Mouse (Mus musculus): ENCODE results near the gene Spata20.

Gene Spata20

DNA sequence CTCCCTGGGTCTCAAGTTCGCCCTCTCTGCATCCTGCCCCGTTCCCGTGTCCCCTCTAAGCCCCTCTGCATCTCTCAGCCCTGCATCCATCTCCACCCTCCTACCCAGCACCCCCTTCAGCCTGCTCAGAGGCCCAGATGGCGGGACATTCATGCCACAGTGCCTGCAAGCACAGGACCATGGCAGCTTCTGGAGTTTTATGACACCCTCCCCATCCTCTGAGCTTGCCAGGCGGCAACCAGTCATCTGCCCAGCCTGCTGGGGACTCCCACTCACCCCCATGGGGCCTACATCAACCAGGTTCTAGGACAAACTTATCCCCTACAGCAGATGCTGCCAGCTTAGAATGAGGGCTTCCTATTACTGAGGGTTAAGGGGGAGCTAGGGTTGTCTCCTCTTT is 31.2 kb downstream of the Spata20 start:
- H3K4me1 ChIP-seq (replicated peaks; ENCODE audit: low read depth, low read length), result peaks cover 26% of the 10 kb centered on the region
- no peaks in the 10 kb centered on the region for H3K36me3 ChIP-seq (ENCODE audit: insufficient read depth, low read length)
- no peak overlapping the region for H3K4me3 ChIP-seq (replicated peaks; ENCODE audit: low read length)
- peaks cover 55% of the 10 kb centered on the region for H3K27me3 ChIP-seq (ENCODE audit: insufficient read depth, low read length)
- H3K9me3 ChIP-seq (ENCODE audit: low read length), result no peaks in the 10 kb centered on the region
- TF ChIP-seq CTCF (conservative IDR thresholded peaks at IDR 0.05; ENCODE audit: low read length) (no peak), POU5F1 (IDR thresholded peaks at IDR 0.05; ENCODE audit: borderline replicate concordance, low read length) (no peak), NANOG (IDR thresholded peaks at IDR 0.05; ENCODE audit: borderline replicate concordance, low read length) (no peak)

DNA sequence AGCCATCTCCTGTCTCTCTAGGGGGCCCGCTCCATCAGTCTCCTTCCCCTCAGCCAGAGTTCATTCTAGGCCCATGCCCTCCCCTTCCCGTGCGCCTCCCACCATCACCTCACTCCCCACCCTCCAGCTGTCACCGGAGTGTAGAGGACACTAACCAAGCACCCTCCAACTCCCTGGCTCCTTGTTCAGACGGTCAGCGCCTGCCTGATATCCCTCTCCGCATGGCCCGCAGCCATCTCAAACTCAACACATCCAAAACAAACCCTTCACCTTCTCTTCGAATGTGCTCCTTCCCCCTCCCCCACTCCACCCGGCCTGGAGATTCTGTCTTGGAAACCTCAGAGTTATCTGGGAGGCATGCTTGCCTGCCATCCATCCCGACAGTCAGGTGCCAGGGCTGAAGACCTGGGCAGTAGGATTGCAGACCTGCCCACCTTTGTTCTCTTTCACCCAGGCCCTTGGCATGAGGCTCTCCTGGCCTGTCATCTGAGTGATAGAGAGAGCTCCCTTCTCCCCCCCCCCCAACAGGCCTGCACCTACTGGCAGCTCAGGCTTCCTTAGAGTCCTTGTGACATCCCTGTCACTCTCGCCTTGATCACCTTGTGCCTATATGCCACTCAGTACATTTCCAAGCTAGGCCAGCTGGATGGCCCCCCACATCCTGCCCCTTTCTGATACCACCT is 34.7 kb downstream of the Spata20 start:
- Histone ChIP-seq H3K4me3 (replicated peaks; ENCODE audit: low read length) (no peak overlapping the region), H3K36me3 (ENCODE audit: insufficient read depth, low read length) (no peaks in the 10 kb centered on the region), H3K9me3 (ENCODE audit: low read length) (no peaks in the 10 kb centered on the region), H3K4me1 (replicated peaks; ENCODE audit: low read depth, low read length) (peaks cover 34% of the 10 kb centered on the region), H3K27me3 (ENCODE audit: insufficient read depth, low read length) (peaks cover 71% of the 10 kb centered on the region)
- TF ChIP-seq NANOG (IDR thresholded peaks at IDR 0.05; ENCODE audit: borderline replicate concordance, low read length), result no peak
- TF ChIP-seq CTCF (conservative IDR thresholded peaks at IDR 0.05; ENCODE audit: low read length), result no peak
- no peak for TF ChIP-seq POU5F1 (IDR thresholded peaks at IDR 0.05; ENCODE audit: borderline replicate concordance, low read length)

DNA sequence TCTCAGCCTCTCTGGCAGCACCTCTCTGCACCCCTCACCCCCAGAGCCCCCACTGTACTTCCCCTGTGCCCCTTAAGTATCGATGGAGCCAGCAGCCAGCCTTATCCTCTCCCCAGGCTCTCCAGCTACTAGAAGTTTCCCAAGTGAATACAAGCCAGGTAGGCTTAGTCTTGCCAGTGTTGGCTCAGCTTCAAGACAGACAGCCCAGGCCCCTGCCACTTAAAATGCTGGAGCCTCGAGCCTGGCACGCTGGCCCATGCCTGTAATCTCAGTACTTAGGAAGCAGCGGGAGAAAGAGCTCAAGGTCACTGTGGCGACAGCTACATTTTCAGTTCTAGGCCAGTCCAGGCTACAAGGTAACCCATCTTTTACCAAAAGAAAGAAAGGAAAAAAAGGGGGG is 36.1 kb downstream of the Spata20 start:
- TF ChIP-seq NANOG (IDR thresholded peaks at IDR 0.05; ENCODE audit: borderline replicate concordance, low read length) (no peak), CTCF (conservative IDR thresholded peaks at IDR 0.05; ENCODE audit: low read length) (no peak), POU5F1 (IDR thresholded peaks at IDR 0.05; ENCODE audit: borderline replicate concordance, low read length) (no peak)
- no peak overlapping the region for H3K4me3 ChIP-seq (replicated peaks; ENCODE audit: low read length)
- H3K9me3 ChIP-seq (ENCODE audit: low read length), result no peaks in the 10 kb centered on the region
- H3K4me1 ChIP-seq (replicated peaks; ENCODE audit: low read depth, low read length), result peaks cover 27% of the 10 kb centered on the region; the same call in 1 of the 2 replicates
- peaks cover 72% of the 10 kb centered on the region for H3K27me3 ChIP-seq (ENCODE audit: insufficient read depth, low read length)
- no peaks in the 10 kb centered on the region for H3K36me3 ChIP-seq (ENCODE audit: insufficient read depth, low read length)

GRCm38 (mm10) chr11:94449239-94449638 is 36.7 kb downstream of the Spata20 start:
- H3K4me3 ChIP-seq (replicated peaks; ENCODE audit: low read length), result no peak overlapping the region
- H3K9me3 ChIP-seq (ENCODE audit: low read length), result no peaks in the 10 kb centered on the region
- peaks cover 72% of the 10 kb centered on the region for H3K27me3 ChIP-seq (ENCODE audit: insufficient read depth, low read length)
- H3K4me1 ChIP-seq (replicated peaks; ENCODE audit: low read depth, low read length), result peaks cover 23% of the 10 kb centered on the region; the same call in 1 of the 2 replicates
- TF ChIP-seq CTCF (conservative IDR thresholded peaks at IDR 0.05; ENCODE audit: low read length), result no peak
- TF ChIP-seq POU5F1 (IDR thresholded peaks at IDR 0.05; ENCODE audit: borderline replicate concordance, low read length), result no peak
- TF ChIP-seq NANOG (IDR thresholded peaks at IDR 0.05; ENCODE audit: borderline replicate concordance, low read length), result no peak
- H3K36me3 ChIP-seq (ENCODE audit: insufficient read depth, low read length), result no peaks in the 10 kb centered on the region

DNA sequence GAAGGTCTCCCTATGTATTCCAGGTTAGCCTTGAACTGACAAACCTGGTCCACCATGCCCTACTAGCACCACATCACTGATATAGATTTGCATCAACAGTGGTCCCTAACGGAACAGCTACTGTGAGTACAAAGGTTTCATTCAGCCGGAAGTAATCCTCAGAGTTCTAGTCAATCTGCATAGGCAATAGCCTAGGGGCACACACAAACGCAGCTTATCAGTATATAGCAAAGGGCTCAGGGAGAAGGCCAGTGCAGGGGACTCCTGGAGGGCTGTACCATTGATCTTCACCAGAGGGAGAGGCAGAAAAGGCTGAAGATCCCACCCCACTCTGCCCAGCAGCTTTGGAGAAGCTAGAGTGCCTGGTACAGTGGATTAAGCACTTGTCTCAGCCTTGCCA is 39.0 kb downstream of the Spata20 start:
- no peak for TF ChIP-seq NANOG (IDR thresholded peaks at IDR 0.05; ENCODE audit: borderline replicate concordance, low read length)
- no peak for TF ChIP-seq CTCF (conservative IDR thresholded peaks at IDR 0.05; ENCODE audit: low read length)
- TF ChIP-seq POU5F1 (IDR thresholded peaks at IDR 0.05; ENCODE audit: borderline replicate concordance, low read length), result no peak
- peaks cover 84% of the 10 kb centered on the region for H3K27me3 ChIP-seq (ENCODE audit: insufficient read depth, low read length)
- no peak overlapping the region for H3K4me3 ChIP-seq (replicated peaks; ENCODE audit: low read length)
- no peaks in the 10 kb centered on the region for H3K9me3 ChIP-seq (ENCODE audit: low read length)
- H3K36me3 ChIP-seq (ENCODE audit: insufficient read depth, low read length), result no peaks in the 10 kb centered on the region
- peaks cover 26% of the 10 kb centered on the region; the same call in 1 of the 2 replicates for H3K4me1 ChIP-seq (replicated peaks; ENCODE audit: low read depth, low read length)

DNA sequence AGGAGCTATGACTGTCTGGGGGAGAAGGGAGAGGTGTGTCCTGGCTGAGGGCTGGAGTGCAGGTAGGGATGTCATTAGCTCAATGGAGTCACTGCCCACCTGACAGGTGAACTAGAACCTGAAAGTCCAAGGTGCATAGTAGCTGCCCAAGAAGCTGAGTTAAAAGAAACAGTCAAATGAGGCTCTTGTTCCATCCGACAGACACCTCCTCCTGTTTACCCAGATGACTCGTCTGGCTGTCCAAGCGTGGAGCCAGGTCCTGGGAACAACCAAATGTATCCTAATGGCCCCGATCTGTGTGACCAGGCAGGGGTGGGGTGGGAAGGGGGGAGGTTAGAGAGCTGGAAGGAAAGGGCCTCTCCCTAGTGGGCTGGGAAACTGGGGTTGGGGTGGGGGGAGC is 40.7 kb downstream of the Spata20 start:
- no peaks in the 10 kb centered on the region for H3K9me3 ChIP-seq (ENCODE audit: low read length)
- no peak overlapping the region for H3K4me3 ChIP-seq (replicated peaks; ENCODE audit: low read length)
- H3K4me1 ChIP-seq (replicated peaks; ENCODE audit: low read depth, low read length), result peaks cover 17% of the 10 kb centered on the region; the same call in 1 of the 2 replicates

GRCm38 (mm10) chr11:94444829-94445228 is 41.1 kb downstream of the Spata20 start:
- Histone ChIP-seq H3K36me3 (ENCODE audit: insufficient read depth, low read length) (no peaks in the 10 kb centered on the region), H3K4me1 (replicated peaks; ENCODE audit: low read depth, low read length) (peaks cover 12% of the 10 kb centered on the region; the same call in 1 of the 2 replicates), H3K9me3 (ENCODE audit: low read length) (no peaks in the 10 kb centered on the region), H3K27me3 (ENCODE audit: insufficient read depth, low read length) (peaks cover 68% of the 10 kb centered on the region), H3K4me3 (replicated peaks; ENCODE audit: low read length) (no peak overlapping the region)
- TF ChIP-seq POU5F1 (IDR thresholded peaks at IDR 0.05; ENCODE audit: borderline replicate concordance, low read length) (no peak), CTCF (conservative IDR thresholded peaks at IDR 0.05; ENCODE audit: low read length) (no peak), NANOG (IDR thresholded peaks at IDR 0.05; ENCODE audit: borderline replicate concordance, low read length) (no peak)

More for the DNA sequence above, 40.7 kb downstream of the Spata20 start:
- Histone ChIP-seq H3K27me3 (ENCODE audit: insufficient read depth, low read length) (peaks cover 68% of the 10 kb centered on the region), H3K36me3 (ENCODE audit: insufficient read depth, low read length) (no peaks in the 10 kb centered on the region)
- TF ChIP-seq POU5F1 (IDR thresholded peaks at IDR 0.05; ENCODE audit: borderline replicate concordance, low read length) (no peak), CTCF (conservative IDR thresholded peaks at IDR 0.05; ENCODE audit: low read length) (no peak), NANOG (IDR thresholded peaks at IDR 0.05; ENCODE audit: borderline replicate concordance, low read length) (no peak)

- Histone ChIP-seq H3K27me3 (ENCODE audit: insufficient read depth, low read length) (peaks cover 60% of the 10 kb centered on the region), H3K9me3 (ENCODE audit: low read length) (no peaks in the 10 kb centered on the region), H3K36me3 (ENCODE audit: insufficient read depth, low read length) (no peaks in the 10 kb centered on the region), H3K4me1 (replicated peaks; ENCODE audit: low read depth, low read length) (0 out of 2 replicates have a peak, but pooled peaks cover 3% of the 10 kb centered on the region), H3K4me3 (replicated peaks; ENCODE audit: low read length) (no peak overlapping the region)
- no peak for TF ChIP-seq NANOG (IDR thresholded peaks at IDR 0.05; ENCODE audit: borderline replicate concordance, low read length)
Measured at GRCm38 (mm10) chr11:94441752-94442151, 44.2 kb downstream of the Spata20 start.

DNA sequence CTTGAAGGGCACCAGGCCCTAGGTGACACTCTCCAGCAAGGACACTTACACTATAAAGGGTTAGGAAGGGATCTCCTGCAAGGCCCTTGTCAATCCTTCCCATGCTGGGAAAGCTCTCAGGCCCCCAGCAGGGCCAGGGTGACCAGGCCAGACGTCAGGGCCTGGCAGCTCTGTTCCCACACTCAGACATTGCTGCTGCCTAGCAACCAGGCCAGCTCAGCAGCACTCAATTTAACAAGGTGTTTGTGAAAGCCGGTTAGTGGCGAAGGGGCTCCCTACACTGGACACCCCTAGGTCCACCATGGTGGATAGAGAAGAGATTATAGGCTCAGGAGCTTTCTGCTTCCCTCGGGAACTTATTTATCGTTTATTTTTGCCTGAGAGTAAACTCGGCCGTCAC is 44.9 kb downstream of the Spata20 start:
- H3K36me3 ChIP-seq (ENCODE audit: insufficient read depth, low read length), result no peaks in the 10 kb centered on the region
- no peak overlapping the region for H3K4me3 ChIP-seq (replicated peaks; ENCODE audit: low read length)
- 0 out of 2 replicates have a peak, but pooled peaks cover 3% of the 10 kb centered on the region for H3K4me1 ChIP-seq (replicated peaks; ENCODE audit: low read depth, low read length)

More for the DNA sequence above, 44.9 kb downstream of the Spata20 start:
- Histone ChIP-seq H3K27me3 (ENCODE audit: insufficient read depth, low read length) (peaks cover 57% of the 10 kb centered on the region), H3K9me3 (ENCODE audit: low read length) (no peaks in the 10 kb centered on the region)
- TF ChIP-seq POU5F1 (IDR thresholded peaks at IDR 0.05; ENCODE audit: borderline replicate concordance, low read length) (no peak), CTCF (conservative IDR thresholded peaks at IDR 0.05; ENCODE audit: low read length) (no peak), NANOG (IDR thresholded peaks at IDR 0.05; ENCODE audit: borderline replicate concordance, low read length) (no peak)

Data from E14TG2a.4 (cell line).